Mouse (Mus musculus): ENCODE data around the gene Cenpa. TPM values are rescaled to one million over a fixed set of nuclear protein-coding genes. Genes with fewer than 3 reads are reported as not detected.

Gene Cenpa
- 155 TPM for polyA plus RNA-seq (2017; shearing (Covaris generic))

GRCm38 (mm10) chr5:30666391-30667195, at the start of gene Cenpa:
Gene Cenpa (plus strand): TSS chr5:30666777.

DNA sequence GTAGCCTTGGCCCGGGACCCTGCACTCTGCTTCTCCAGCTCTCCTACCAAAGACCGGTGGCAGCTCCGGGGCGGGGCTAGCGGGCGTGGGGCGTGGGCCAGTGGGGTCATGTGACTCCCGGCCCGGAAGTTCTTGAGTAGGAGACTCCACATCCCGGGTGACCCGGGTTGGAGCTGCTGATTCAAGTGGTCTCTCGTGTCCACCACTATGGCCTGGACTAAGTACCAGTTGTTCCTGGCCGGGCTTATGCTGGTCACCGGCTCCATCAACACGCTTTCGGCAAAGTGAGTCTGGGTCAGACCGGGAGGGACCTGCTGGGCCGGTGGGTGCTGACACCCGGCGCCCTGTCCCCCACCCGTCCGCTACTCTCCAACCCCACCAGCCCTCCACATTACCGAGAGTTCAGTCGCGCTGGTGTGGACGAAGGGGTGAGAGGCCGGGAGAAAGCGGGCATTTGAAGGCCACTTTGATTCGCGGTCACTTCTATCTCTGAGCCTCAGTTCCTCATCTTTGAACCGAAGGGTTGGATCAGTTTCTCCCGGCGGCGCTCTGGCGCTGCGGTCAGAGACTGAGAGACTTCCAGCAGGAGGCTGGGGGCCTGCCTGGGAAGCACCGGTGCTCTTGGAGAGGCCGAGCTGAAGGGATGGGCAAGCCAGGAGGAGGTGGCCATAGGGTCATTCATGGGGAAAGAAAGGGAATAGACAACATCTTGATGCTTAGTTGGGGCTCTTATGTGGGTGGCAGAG, 18.6 kb upstream of the Cenpa start, which contains the start of gene Slc35f6:
TSS of gene Slc35f6 (plus strand) at position 119 of the 746 bp plus-strand sequence.

GRCm38 (mm10) chr5:30711147-30712001, 44.8 kb downstream of the Cenpa start, which contains the start of gene Dpysl5:
Gene Dpysl5 (plus strand): TSS chr5:30711564.

Other genes with a start within 250 kb of the Cenpa start
- gene Otof, start 204.8 kb upstream of the Cenpa start, polyA plus RNA-seq (2017; shearing (Covaris generic)) = 0.05 TPM
- not detected for gene 1700001C02Rik, start 200.7 kb upstream of the Cenpa start, polyA plus RNA-seq (2017; shearing (Covaris generic))
- gene Cib4, start 120.9 kb upstream of the Cenpa start, polyA plus RNA-seq (2017; shearing (Covaris generic)) = not detected
- 0.26 TPM for gene Kcnk3, start 78.6 kb upstream of the Cenpa start, polyA plus RNA-seq (2017; shearing (Covaris generic))
- gene Slc35f6, start 18.8 kb upstream of the Cenpa start, polyA plus RNA-seq (2017; shearing (Covaris generic)) = 31.4 TPM
- 0.49 TPM for gene Dpysl5, start 44.8 kb downstream of the Cenpa start, polyA plus RNA-seq (2017; shearing (Covaris generic))
- gene Mapre3, start 147.9 kb downstream of the Cenpa start, polyA plus RNA-seq (2017; shearing (Covaris generic)) = 12.2 TPM
- 42.7 TPM for gene Tmem214, start 201.2 kb downstream of the Cenpa start, polyA plus RNA-seq (2017; shearing (Covaris generic))
- 7.4 TPM for gene Agbl5, start 221.9 kb downstream of the Cenpa start, polyA plus RNA-seq (2017; shearing (Covaris generic))
- gene Ost4, start 241.0 kb downstream of the Cenpa start, polyA plus RNA-seq (2017; shearing (Covaris generic)) = 327 TPM
- 0.84 TPM for gene Emilin1, start 246.6 kb downstream of the Cenpa start, polyA plus RNA-seq (2017; shearing (Covaris generic))